Mouse (Mus musculus) CH12.LX (cell line): ENCODE measurements at regions not wholly inside any gene's neighbourhood (a gene's known extent, or its start where the extent isn't known, plus 50 kb on each side); places are given as distances from the start of the nearest gene placed in this dataset.

Experiments
- CHD2 ChIP-seq: IDR thresholded peaks from 2 replicates; pipeline ENCODE4 v1.6.1; 2011; ENCODE audit warnings: low read length, improper control_type of control experiment
- CTCF ChIP-seq, 2 experiments: IDR thresholded peaks in 1 of 2; conservative IDR thresholded peaks in 1 of 2; 2 replicates each; pipeline ENCODE4 v1.5.1; 2011 to 2012; ENCODE audit warnings: low read depth in 2 of 2, low read length in 2 of 2, improper control_type of control experiment in 1 of 2, inconsistent platforms in 1 of 2, mild to moderate bottlenecking in 1 of 2, moderate library complexity in 1 of 2
- ELF1 ChIP-seq: IDR thresholded peaks from 2 replicates; pipeline ENCODE4 v1.6.1; 2014; ENCODE audit warnings: low read depth, mild to moderate bottlenecking, inconsistent platforms, low read length, improper control_type of control experiment
- EP300 ChIP-seq: IDR thresholded peaks from 2 replicates; pipeline ENCODE4 v1.6.1; 2011; ENCODE audit warnings: low read length, improper control_type of control experiment
- MAFK ChIP-seq: IDR thresholded peaks from 2 replicates; pipeline ENCODE4 v1.6.1; 2011; ENCODE audit warnings: low read length, improper control_type of control experiment; ENCODE audit not compliant: insufficient replicate concordance
- POLR2A ChIP-seq: IDR thresholded peaks from 2 replicates; pipeline ENCODE4 v1.6.1; 2011; ENCODE audit warnings: low read depth, mild to moderate bottlenecking, improper control_type of control experiment, low read length
- POLR2AphosphoS2 ChIP-seq: IDR thresholded peaks from 2 replicates; pipeline ENCODE4 v1.6.1; 2011; ENCODE audit warnings: low read depth, low read length, improper control_type of control experiment
- RAD21 ChIP-seq: IDR thresholded peaks from 2 replicates; pipeline ENCODE4 v1.6.1; 2011; ENCODE audit warnings: low read depth, mild to moderate bottlenecking, low read length, improper control_type of control experiment, moderate library complexity
- SMC3 ChIP-seq: IDR thresholded peaks from 2 replicates; pipeline ENCODE4 v1.6.1; 2011; ENCODE audit warnings: low read depth, low read length, improper control_type of control experiment
- TCF12 ChIP-seq: IDR thresholded peaks from 2 replicates; pipeline ENCODE4 v1.6.1; 2014; ENCODE audit warnings: low read depth, mild to moderate bottlenecking, inconsistent platforms, low read length, improper control_type of control experiment
- USF1 ChIP-seq: IDR thresholded peaks from 2 replicates; pipeline ENCODE4 v1.6.1; 2014; ENCODE audit warnings: low read depth, mild to moderate bottlenecking, inconsistent platforms, low read length, improper control_type of control experiment
- USF2 ChIP-seq: conservative IDR thresholded peaks from 2 replicates; pipeline ENCODE4 v1.6.1; 2011; ENCODE audit warnings: low read depth, low read length, improper control_type of control experiment
- ZMIZ1 ChIP-seq: IDR thresholded peaks from 2 replicates; pipeline ENCODE4 v1.6.1; 2012; ENCODE audit warnings: low read depth, mild to moderate bottlenecking, inconsistent platforms, low read length, improper control_type of control experiment
- ZNF384 ChIP-seq: IDR thresholded peaks from 2 replicates; pipeline ENCODE4 v1.6.1; 2012; ENCODE audit warnings: low read depth, low read length, improper control_type of control experiment, inconsistent platforms

DNA sequence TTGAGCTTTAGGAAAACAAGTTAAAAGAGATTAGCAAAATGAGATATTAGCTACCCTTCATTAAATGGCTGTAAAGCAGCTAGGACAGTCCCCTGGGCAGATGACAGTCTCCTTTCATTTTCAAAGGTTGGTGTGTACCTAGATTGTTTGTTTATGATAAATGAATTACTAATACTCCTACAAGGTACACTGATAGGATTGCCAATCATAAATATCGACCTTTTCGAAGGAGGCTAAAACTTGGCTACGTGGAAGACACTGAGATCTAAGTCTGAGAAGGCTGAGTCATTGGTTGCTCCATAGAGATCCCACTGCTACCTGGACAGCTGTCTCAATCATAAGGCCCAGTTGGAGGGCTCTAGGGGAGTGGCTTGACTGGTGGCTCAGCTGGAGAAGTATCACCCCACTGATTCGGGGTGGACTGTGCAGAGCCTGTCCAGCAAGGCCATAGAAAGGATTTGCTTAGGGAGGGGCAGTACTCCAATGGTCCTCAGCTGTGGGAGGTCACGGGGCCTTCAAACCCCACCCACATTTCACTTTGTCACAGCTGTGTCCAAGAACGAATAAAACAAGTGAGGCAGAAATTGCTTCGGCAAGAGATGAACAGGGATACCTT, 166.9 kb upstream of the Ift57 start:
- TF ChIP-seq USF2, result no peak
- TF ChIP-seq ZNF384, result no peak
- TF ChIP-seq CTCF (conservative IDR thresholded peaks at IDR 0.05 in 1 of 2, IDR thresholded peaks at IDR 0.05 in 1 of 2; ENCODE audit: low read depth in 2 of 2, low read length in 2 of 2), result no peak
- no peak for TF ChIP-seq RAD21
- no peak for TF ChIP-seq POLR2A
- TF ChIP-seq USF1, result no peak
- TF ChIP-seq TCF12, result no peak
- TF ChIP-seq POLR2AphosphoS2, result no peak
- TF ChIP-seq SMC3, result no peak
- no peak for TF ChIP-seq ELF1
- TF ChIP-seq MAFK, result no peak
- TF ChIP-seq EP300, result no peak
- TF ChIP-seq CHD2, result no peak
- no peak for TF ChIP-seq ZMIZ1
